Mouse (Mus musculus): ENCODE measurements around the gene Dusp12.

DNA sequence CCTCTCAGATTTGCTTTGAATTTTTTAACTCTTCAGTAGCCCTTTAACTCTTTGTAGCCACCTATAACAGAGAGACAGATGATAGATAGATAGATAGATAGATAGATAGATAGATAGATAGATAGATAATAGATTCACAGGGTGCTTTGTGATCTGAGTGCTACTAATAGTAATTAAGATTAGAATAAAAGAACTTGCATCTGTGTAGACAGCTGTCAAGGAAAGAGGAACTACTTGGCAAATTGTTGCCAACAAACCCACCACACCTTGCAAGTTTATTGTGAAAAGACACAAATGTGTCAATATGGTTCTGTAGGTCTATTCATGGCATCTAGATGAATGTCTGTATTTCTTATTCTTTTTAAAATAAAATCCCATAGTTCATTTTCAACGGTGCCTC is 48.6 kb upstream of the Dusp12 start:
- TF ChIP-seq POLR2A (IDR thresholded peaks at IDR 0.05; ENCODE audit: insufficient read depth, low read length) (no peak), CTCF (IDR thresholded peaks at IDR 0.05; ENCODE audit: low read depth, low read length) (no peak)
